Mouse (Mus musculus) limb, embryonic 10.5 days (tissue): ENCODE measurements around the gene Vmn2r7. TPM values are rescaled to one million over a fixed set of nuclear protein-coding genes. Genes with fewer than 3 reads are reported as not detected.
"Not testable (repeated sequence)": the region's sequence is repeated elsewhere in the genome, so short reads cannot be mapped to it uniquely, and the experiment has no call there.

ENCODE experiments used
- DNase-seq: peaks from one replicate; pipeline ENCODE4 v3.0.0-alpha.2; 2017; ENCODE audit warnings: low spot score
- H3K27ac ChIP-seq: fragments of 300-500 bp; sonication (generic); 2 replicates; pipeline ENCODE4 v1.5.1; 2016; ENCODE audit warnings: mild to moderate bottlenecking
- H3K27me3 ChIP-seq: fragments of 300-500 bp; sonication (generic); 2 replicates; pipeline ENCODE4 v1.6.1; 2016; ENCODE audit warnings: low read depth, mild to moderate bottlenecking; ENCODE audit not compliant: poor library complexity, severe bottlenecking
- H3K36me3 ChIP-seq: fragments of 300-500 bp; sonication (generic); 2 replicates; pipeline ENCODE4 v1.6.1; 2016; ENCODE audit warnings: mild to moderate bottlenecking, moderate library complexity
- H3K4me1 ChIP-seq: fragments of 300-500 bp; sonication (generic); 2 replicates; pipeline ENCODE4 v1.6.1; 2016
- H3K4me3 ChIP-seq: fragments of 300-500 bp; sonication (generic); 2 replicates; pipeline ENCODE4 v1.5.1; 2016; ENCODE audit warnings: mild to moderate bottlenecking, moderate library complexity
- H3K9me3 ChIP-seq: fragments of 300-500 bp; sonication (generic); replicated peaks from 2 replicates; pipeline ENCODE4 v1.6.1; 2016; ENCODE audit warnings: mild to moderate bottlenecking
- WGBS: fragments of 180-500 bp; shearing (Covaris S2); methylation state at CpG from one replicate; pipeline ENCODE4 v1.1.7; 2016; 5-methylcytosine and 5-hydroxymethylcytosine counted together
- polyA plus RNA-seq: library from polyadenylated mRNA; unstranded; fragments of >200 nt; fragmentation: Nextera tagmentation; extraction: Ambion mirVana; gene quantifications from 2 replicates; pipeline ENCODE4 v1.2.1, GENCODE M21; 2016

The Vmn2r7 gene
- polyA plus RNA-seq, 1 experiment from 2014 or later, result not detected

DNA sequence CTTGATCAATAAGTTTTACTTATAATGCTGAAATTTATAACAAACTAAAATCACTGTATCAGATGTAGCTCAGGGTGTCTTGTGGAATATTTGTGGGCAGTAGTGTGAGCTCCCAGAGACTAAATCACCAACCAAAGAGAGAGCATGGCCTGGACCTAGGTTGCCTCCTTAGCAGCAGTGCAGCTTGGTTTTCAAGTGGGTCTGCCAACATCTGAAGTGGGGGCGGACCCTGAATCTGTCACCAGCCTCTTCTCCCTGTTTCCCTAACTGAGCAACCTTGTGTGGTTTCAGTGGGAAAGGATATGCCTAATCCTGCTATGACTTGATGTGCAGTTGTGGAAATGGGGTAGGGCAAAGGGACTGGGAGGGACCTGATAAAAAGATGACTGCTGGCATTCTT lies 118.8 kb downstream of the Vmn2r7 start:
- DNase-seq, H3K36me3 ChIP-seq, H3K27ac ChIP-seq, H3K27me3 ChIP-seq, H3K9me3 ChIP-seq, H3K4me3 ChIP-seq, H3K4me1 ChIP-seq: not testable (repeated sequence)
- 90% methylated on average over 1 of the region's 1 CpGs for WGBS

DNA sequence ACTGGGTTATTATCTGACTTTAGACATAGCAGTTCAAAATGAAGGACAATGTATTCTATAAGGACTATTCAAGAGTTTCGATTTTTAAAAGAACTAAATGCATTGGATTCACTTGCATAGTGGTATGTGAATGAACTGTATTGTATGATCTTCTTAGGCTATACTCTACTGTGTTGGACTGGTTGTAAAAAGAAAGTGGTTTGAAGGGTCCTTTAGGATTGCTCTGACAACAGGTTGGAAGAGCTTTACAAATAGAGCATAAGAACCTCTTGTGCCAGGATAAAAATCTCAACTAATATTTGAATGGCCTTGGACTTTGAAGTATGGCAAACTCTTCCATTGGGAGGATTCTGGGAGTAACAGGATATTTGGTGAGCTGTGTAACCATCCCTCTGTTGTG lies 168.5 kb downstream of the Vmn2r7 start:
- H3K27me3 ChIP-seq, H3K27ac ChIP-seq, H3K9me3 ChIP-seq, H3K4me1 ChIP-seq, DNase-seq, H3K4me3 ChIP-seq, H3K36me3 ChIP-seq: not testable (repeated sequence)
- WGBS, result 83% methylated on average over 1 of the region's 1 CpGs
